Mouse (Mus musculus) embryonic facial prominence, embryonic 10.5 days (tissue): ENCODE results near the gene Elmod3. TPM values are rescaled to one million over a fixed set of nuclear protein-coding genes. Genes with fewer than 3 reads are reported as not detected.

ENCODE experiments used
- DNase-seq: peaks from one replicate; pipeline ENCODE4 v3.0.0-alpha.2; 2017; ENCODE audit warnings: low spot score
- H3K27ac ChIP-seq: fragments of 300-500 bp; sonication (generic); replicated peaks from 2 replicates; pipeline ENCODE4 v1.5.1; 2016; ENCODE audit warnings: mild to moderate bottlenecking
- H3K27me3 ChIP-seq: fragments of 300-500 bp; sonication (generic); replicated peaks from 2 replicates; pipeline ENCODE4 v1.6.1; 2016; ENCODE audit warnings: low read depth, mild to moderate bottlenecking; ENCODE audit not compliant: poor library complexity, severe bottlenecking
- H3K36me3 ChIP-seq: fragments of 300-500 bp; sonication (generic); replicated peaks from 2 replicates; pipeline ENCODE4 v1.6.1; 2016; ENCODE audit warnings: mild to moderate bottlenecking, moderate library complexity
- H3K4me1 ChIP-seq: fragments of 300-500 bp; sonication (generic); 2 replicates; pipeline ENCODE4 v1.6.1; 2016
- H3K4me3 ChIP-seq: fragments of 300-500 bp; sonication (generic); 2 replicates; pipeline ENCODE4 v1.5.1; 2016; ENCODE audit warnings: mild to moderate bottlenecking, moderate library complexity
- H3K9me3 ChIP-seq: fragments of 300-500 bp; sonication (generic); 2 replicates; pipeline ENCODE4 v1.6.1; 2016; ENCODE audit warnings: mild to moderate bottlenecking
- WGBS: fragments of 180-500 bp; shearing (Covaris S2); methylation state at CpG from one replicate; pipeline ENCODE4 v1.1.7; 2016; 5-methylcytosine and 5-hydroxymethylcytosine counted together
- polyA plus RNA-seq: library from polyadenylated mRNA; unstranded; fragments of >200 nt; fragmentation: Nextera tagmentation; extraction: Ambion mirVana; gene quantifications from 2 replicates; pipeline ENCODE4 v1.2.1, GENCODE M21; 2016

The Elmod3 gene
- polyA plus RNA-seq, 1 experiment from 2014 or later = 14.8 TPM

DNA sequence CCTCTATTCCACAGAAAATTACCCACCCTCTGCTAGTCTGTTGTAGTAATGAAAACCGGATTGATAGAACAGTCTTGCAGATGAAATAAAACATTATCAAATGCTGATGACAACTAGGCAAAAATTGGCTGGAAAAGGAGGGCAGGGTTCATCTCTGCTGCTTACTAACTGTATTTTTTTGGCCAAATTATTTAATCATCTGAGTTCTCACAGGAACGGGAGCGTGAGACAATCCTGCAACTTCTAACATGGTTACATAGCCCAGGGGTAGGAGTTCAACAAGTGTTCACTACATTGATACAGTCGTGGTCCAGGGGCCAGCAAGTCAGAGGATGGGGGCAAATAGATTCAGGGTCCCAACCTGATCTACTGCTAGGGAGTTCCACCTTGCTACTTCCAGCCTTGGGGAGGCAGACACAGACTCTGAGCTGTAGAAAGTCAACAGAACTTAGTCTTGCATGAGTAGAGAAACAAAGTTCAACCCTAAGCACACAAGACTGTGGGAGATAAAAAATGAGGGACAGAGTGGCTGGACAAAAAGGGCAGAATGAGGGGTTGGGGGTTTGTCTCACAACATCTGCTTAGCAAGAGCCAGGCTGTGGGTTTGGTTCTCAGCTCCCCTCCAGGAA is 14.9 kb downstream of the Elmod3 start:
- Histone ChIP-seq H3K4me1 (no peaks in the 10 kb centered on the region), H3K9me3 (no peaks in the 10 kb centered on the region)
- WGBS = 87% methylated on average over 4 of the region's 4 CpGs

GRCm38 (mm10) chr6:72581625-72582382 is 16.4 kb downstream of the Elmod3 start:
- Histone ChIP-seq H3K36me3 (peaks cover 21% of the 10 kb centered on the region; the same call in 1 of the 2 replicates), H3K27ac (no peak overlapping the region), H3K4me3 (no peak overlapping the region), H3K9me3 (no peaks in the 10 kb centered on the region), H3K27me3 (no peaks in the 10 kb centered on the region), H3K4me1 (no peaks in the 10 kb centered on the region)
- WGBS = 78% methylated on average over 11 of the region's 11 CpGs
- DNase-seq = no peak

More for the DNA sequence above, 14.9 kb downstream of the Elmod3 start:
- no peak for DNase-seq
- Histone ChIP-seq H3K27ac (no peak overlapping the region), H3K36me3 (peaks cover 22% of the 10 kb centered on the region; the same call in 1 of the 2 replicates), H3K27me3 (no peaks in the 10 kb centered on the region), H3K4me3 (no peak overlapping the region)

DNA sequence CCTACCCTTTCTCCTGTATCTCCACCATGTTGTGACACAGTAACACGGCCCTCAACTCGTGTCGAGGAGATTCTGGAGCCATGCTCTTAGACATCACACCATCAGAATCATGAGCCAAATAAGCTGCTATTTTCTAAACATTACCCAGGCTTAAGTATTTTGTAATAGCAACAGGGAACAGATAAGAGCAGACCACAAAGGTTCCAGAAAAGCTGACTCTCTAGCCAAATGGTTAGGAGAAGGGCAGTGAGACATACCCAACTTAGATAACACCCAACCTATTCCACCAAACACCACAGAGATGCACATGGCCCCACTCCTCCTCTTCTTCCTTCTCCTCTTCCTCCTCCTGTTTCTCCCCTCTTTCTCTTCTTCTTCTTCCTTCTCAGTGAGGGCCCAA is 22.2 kb downstream of the Elmod3 start:
- Histone ChIP-seq H3K4me1 (no peaks in the 10 kb centered on the region), H3K36me3 (peaks cover 20% of the 10 kb centered on the region; the same call in 1 of the 2 replicates), H3K27me3 (no peaks in the 10 kb centered on the region), H3K4me3 (no peak overlapping the region), H3K27ac (no peak overlapping the region), H3K9me3 (no peaks in the 10 kb centered on the region)
- no peak for DNase-seq
- WGBS = 91% methylated on average over 3 of the region's 3 CpGs

DNA sequence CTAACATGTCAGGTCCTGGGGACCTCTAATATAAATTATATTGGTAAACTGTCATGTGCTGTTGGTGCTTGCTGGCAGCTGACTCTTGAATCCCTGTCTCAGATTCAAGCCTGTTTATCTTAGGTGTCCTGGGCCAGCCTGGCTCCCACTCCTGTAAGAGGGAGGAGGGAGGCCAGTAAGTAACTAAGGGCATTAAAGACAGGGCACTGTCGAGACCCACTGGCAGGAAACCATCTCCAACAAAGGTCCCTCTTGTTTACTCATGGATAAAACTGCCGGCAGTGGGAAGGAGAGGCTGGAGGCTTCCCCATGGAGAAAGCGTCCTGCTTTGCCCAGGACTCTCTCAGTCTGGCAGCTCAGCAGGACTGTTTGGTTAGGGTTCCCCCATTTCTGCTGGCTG is 26.4 kb downstream of the Elmod3 start:
- Histone ChIP-seq H3K36me3 (peaks cover 14% of the 10 kb centered on the region; the same call in 1 of the 2 replicates), H3K4me1 (no peaks in the 10 kb centered on the region), H3K27ac (no peak overlapping the region), H3K27me3 (no peaks in the 10 kb centered on the region), H3K9me3 (no peaks in the 10 kb centered on the region), H3K4me3 (no peak overlapping the region)
- DNase-seq = no peak
- 32% methylated on average over 3 of the region's 3 CpGs for whole genome bisulfite sequencing

GRCm38 (mm10) chr6:72570644-72571397 is 27.4 kb downstream of the Elmod3 start:
- Histone ChIP-seq H3K27ac (no peak overlapping the region), H3K27me3 (no peaks in the 10 kb centered on the region), H3K36me3 (peaks cover 14% of the 10 kb centered on the region; the same call in 1 of the 2 replicates), H3K4me3 (no peak overlapping the region), H3K9me3 (no peaks in the 10 kb centered on the region), H3K4me1 (peaks cover 6% of the 10 kb centered on the region)
- WGBS = 90% methylated on average over 10 of the region's 10 CpGs
- DNase-seq = no peak

GRCm38 (mm10) chr6:72568736-72569135 is 29.5 kb downstream of the Elmod3 start:
- H3K9me3 ChIP-seq = no peaks in the 10 kb centered on the region
- no peak overlapping the region for H3K4me3 ChIP-seq
- 91% methylated on average over 10 of the region's 10 CpGs for WGBS
- no peak overlapping the region for H3K27ac ChIP-seq
- peaks cover 11% of the 10 kb centered on the region; the same call in 1 of the 2 replicates for H3K36me3 ChIP-seq
- no peaks in the 10 kb centered on the region for H3K27me3 ChIP-seq
- H3K4me1 ChIP-seq = peaks cover 14% of the 10 kb centered on the region
- no peak for DNase-seq

DNA sequence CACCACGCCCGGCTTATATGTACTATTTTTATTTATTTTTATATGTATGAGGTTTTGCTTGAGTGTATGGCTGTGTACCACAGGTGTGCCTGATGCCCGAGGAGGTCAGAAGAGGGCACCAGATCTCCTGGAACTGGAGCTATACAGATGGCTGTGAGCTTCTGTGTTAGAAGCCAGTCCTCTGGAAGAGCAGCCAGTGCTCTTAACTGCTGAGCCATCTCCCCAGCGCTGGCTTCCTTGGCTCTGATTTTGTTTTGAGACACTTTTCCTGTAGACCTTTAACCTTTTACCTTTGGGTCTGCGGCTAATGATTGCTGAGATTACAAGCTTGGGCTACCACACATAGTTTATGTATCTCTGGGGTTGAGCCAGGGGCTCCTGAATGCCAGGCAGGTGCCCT is 30.7 kb downstream of the Elmod3 start:
- H3K4me1 ChIP-seq = peaks cover 26% of the 10 kb centered on the region
- DNase-seq = no peak
- WGBS = 79% methylated on average over 5 of the region's 5 CpGs
- no peaks in the 10 kb centered on the region for H3K27me3 ChIP-seq
- no peak overlapping the region for H3K4me3 ChIP-seq
- H3K36me3 ChIP-seq = peaks cover 11% of the 10 kb centered on the region; the same call in 1 of the 2 replicates
- H3K27ac ChIP-seq = no peak overlapping the region
- no peaks in the 10 kb centered on the region for H3K9me3 ChIP-seq

- Histone ChIP-seq H3K9me3 (no peaks in the 10 kb centered on the region), H3K4me1 (peaks cover 29% of the 10 kb centered on the region), H3K4me3 (no peak overlapping the region), H3K27ac (peak overlapping the region; percentile 11; the same call in 1 of the 2 replicates), H3K27me3 (no peaks in the 10 kb centered on the region), H3K36me3 (peaks cover 11% of the 10 kb centered on the region; the same call in 1 of the 2 replicates)
- 4% methylated on average over 4 of the region's 4 CpGs for WGBS
- DNase-seq = peak; percentile 85
Observed at GRCm38 (mm10) chr6:72566044-72566443, 32.2 kb downstream of the Elmod3 start.

DNA sequence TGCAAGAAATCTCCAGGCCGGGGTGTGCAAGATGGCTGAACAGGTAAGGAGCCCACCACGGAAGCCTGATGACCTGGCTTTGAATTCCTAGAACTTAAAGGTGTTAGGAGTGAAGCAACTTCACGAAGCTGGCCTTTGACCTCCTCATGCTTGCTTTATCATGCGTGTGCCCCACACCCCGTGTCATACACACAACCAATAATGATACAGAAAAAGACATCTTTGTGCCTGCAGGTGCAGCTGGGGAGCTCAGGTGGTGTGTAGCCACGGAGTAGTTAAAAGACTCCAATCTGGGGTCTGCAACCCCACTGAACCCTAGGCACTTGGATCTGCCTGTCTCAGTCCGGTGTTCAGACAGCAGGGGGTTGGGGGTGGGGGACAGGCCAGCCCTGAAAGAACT is 32.7 kb downstream of the Elmod3 start:
- peaks cover 11% of the 10 kb centered on the region; the same call in 1 of the 2 replicates for H3K36me3 ChIP-seq
- H3K9me3 ChIP-seq = no peaks in the 10 kb centered on the region
- no peak overlapping the region for H3K4me3 ChIP-seq
- H3K27me3 ChIP-seq = no peaks in the 10 kb centered on the region
- no peak for DNase-seq
- peak overlapping the region; percentile 11; the same call in 1 of the 2 replicates for H3K27ac ChIP-seq
- peaks cover 29% of the 10 kb centered on the region for H3K4me1 ChIP-seq
- 76% methylated on average over 7 of the region's 7 CpGs for WGBS

DNA sequence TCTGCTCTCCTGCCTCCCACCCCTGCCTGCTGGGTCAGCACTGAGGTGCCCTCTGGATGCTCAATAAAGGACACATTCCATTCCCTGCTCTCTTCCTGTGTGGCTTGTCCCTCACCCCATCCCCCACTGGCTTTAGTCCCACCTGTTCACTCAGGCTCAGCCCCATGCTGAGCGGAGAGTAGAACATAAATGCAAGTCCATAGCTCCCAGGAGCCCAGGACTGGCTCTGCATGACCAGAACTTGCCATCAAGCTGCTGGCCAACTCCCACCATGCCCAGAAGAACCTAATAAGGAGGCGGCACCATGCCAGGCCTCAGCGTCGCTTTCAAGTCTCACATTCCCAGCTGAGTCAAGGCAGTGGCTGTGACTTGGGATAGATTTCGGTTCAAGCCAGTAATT is 35.3 kb downstream of the Elmod3 start:
- H3K27me3 ChIP-seq = no peaks in the 10 kb centered on the region
- 65% methylated on average over 5 of the region's 5 CpGs for WGBS

DNA sequence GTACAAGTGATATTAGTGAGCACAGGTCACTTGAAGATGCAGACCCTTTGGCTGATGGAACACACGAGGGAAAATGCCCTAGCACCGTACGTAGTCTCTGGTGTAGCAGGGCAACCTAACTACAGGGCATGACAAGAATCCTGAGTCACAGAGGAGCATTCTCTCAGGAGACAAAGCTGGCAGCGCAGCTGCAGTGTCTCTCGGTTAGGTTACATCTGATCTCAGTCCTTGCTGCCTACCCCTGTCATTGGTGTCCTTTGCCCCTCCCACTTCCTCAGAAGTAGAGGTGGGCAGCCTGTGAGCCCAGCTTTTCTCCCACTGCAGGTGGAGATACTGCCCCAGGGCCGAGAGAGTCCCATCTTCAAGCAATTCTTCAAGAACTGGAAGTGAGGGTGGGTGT is 35.7 kb downstream of the Elmod3 start:
- no peak for DNase-seq
- 40% methylated on average over 6 of the region's 6 CpGs for WGBS
- H3K4me3 ChIP-seq = no peak overlapping the region
- peaks cover 29% of the 10 kb centered on the region for H3K4me1 ChIP-seq
- peak overlapping the region; percentile 48; the same call in 1 of the 2 replicates for H3K27ac ChIP-seq
- no peaks in the 10 kb centered on the region for H3K36me3 ChIP-seq
- no peaks in the 10 kb centered on the region for H3K27me3 ChIP-seq
- no peaks in the 10 kb centered on the region for H3K9me3 ChIP-seq

More for the DNA sequence above, 35.3 kb downstream of the Elmod3 start:
- no peaks in the 10 kb centered on the region for H3K9me3 ChIP-seq
- H3K27ac ChIP-seq = peak overlapping the region; percentile 48
- H3K4me1 ChIP-seq = peaks cover 29% of the 10 kb centered on the region
- no peak for DNase-seq
- no peak overlapping the region for H3K4me3 ChIP-seq
- H3K36me3 ChIP-seq = 0 out of 2 replicates have a peak, but pooled peaks cover 2% of the 10 kb centered on the region

GRCm38 (mm10) chr6:72560801-72561200 is 37.4 kb downstream of the Elmod3 start:
- H3K27ac ChIP-seq = no peak overlapping the region
- H3K4me1 ChIP-seq = peaks cover 23% of the 10 kb centered on the region
- DNase-seq = no peak
- H3K4me3 ChIP-seq = no peak overlapping the region
- no peaks in the 10 kb centered on the region for H3K9me3 ChIP-seq
- 75% methylated on average over 8 of the region's 8 CpGs for WGBS
- no peaks in the 10 kb centered on the region for H3K27me3 ChIP-seq
- H3K36me3 ChIP-seq = no peaks in the 10 kb centered on the region
